Mouse (Mus musculus) gastrocnemius, postnatal 25 days (tissue): ENCODE data around the gene Aldh3a1. TPM values are rescaled to one million over a fixed set of nuclear protein-coding genes. Genes with fewer than 3 reads are reported as not detected.
"Not testable (repeated sequence)": the region's sequence is repeated elsewhere in the genome, so short reads cannot be mapped to it uniquely, and the experiment has no call there.

Experiments
- DNase-seq: peaks from one replicate; pipeline ENCODE4 v3.0.0; 2022
- long read RNA-seq, 2 experiments: library from polyadenylated mRNA; stranded (forward); transcript quantifications; one replicate each; pipeline ENCODE4 v2.0.0; 2021
- total RNA-seq, 2 experiments: library from RNA; stranded (reverse); gene quantifications; 1 replicate in 1 of 2; 2 replicates in 1 of 2; pipeline ENCODE4 v1.2.3; 2021

Aldh3a1 gene
- total RNA-seq = under 1 TPM; 0.15 to 0.21 TPM
- long read RNA-seq, experiment 1 = 0 reads
- long read RNA-seq, experiment 2 = 0 reads

DNA sequence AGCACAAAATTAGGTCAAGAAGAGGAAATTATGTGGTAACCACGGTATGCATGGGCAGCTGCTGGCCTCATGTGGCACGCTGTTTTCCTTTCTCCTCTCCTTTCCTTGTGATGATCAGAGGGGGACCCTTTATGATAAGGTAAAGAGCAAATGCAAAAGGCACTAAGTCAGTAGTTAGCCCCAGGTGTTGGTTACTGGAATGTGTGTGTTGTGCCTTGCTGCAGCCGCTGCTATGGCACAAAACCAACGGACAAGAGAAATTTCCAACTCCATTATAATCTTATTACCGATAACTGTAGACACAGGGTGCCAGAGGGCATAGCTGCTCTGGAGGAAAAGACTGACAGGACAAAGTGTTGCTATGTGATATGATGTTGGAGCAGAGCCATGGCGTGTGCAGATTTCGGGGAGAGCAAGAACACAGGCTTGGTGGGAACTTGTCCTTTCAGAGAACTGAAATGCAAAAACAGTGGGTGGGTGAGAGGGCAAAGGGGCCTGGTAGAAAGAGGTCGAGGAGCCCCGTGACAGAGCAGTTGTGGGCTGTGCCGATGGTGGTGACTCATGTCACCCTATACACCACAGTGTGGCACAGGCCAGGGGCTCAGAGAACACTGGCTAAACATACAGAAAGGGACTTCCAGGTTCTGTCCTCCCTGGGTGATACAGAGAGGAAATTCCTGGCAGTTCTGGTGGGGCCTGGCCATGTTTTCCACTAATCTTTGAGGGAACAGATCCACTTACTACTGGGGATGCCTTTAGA, at the start of gene Aldh3a1:
TSS of gene Aldh3a1 (plus strand) at position 51 of the 760 bp plus-strand sequence.
- DNase-seq = no peak

DNA sequence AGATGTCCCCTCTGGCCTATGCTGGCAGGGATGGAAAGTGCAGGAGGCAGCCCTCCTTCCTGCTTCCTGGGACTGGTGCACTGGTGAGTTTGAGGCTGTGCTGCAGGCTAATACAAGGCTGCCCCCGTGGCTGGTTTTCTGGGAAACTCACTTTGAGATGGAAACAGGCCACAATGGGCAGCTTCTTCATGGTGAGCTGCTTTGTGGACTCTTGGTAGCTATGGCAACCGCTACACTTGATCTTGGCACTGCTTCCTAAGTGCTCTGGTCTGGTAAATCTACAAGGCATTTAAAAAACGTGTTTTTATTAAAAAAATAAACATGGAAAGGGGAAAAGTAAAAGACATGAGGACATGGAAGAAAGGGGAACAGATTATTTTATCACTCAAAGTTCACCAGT, 49.2 kb upstream of the Aldh3a1 start:
- no peak for DNase-seq

GRCm38 (mm10) chr11:61159796-61160732, 47.3 kb upstream of the Aldh3a1 start:
- no peak for DNase-seq

- DNase-seq = no peak
Observed at GRCm38 (mm10) chr11:61161121-61161520, 46.2 kb upstream of the Aldh3a1 start.

DNA sequence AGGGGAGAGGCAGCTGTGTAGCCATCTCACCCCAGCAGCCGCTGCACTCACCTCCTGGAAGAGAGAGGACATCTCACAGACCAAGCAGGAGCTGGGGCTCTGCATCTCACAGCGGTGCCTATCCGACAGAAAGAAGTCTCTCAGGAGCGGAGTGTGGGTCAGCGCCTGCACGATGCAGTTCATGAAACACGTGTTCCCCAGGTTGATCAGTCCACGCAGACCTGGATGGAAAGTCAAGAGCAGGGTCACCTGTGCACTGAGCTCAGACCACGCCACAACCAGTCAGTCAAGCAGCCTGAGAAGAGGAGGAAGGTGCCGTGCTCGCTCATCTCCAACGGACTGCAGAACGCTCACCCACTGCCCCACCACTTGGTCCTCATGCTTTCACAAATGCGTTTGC, 44.6 kb upstream of the Aldh3a1 start:
- DNase-seq = no peak

GRCm38 (mm10) chr11:61163341-61163740, 44.0 kb upstream of the Aldh3a1 start:
- DNase-seq = no peak

DNA sequence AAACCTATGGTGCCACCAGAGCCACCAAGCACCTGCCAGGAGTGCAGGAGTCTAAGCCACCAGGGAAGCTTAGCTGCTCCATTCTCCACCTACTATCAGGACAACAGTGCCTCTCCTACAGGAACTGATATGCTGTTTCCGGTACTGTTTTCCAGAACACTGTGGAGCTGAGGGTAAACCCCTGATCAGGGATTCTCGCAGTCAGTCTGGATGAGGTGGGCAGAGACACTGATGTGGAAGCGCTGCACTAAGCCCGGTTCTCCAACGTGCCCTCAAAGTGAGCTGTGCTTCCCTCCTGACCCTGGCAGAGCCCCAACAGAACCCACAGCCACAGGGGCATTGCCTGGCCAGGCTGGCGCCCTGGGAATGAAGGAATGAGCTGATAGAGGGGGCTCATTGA, 43.0 kb upstream of the Aldh3a1 start:
- DNase-seq = no peak

- DNase-seq = no peak
Observed at GRCm38 (mm10) chr11:61164881-61165280, 42.5 kb upstream of the Aldh3a1 start.

- no peak for DNase-seq
Observed at GRCm38 (mm10) chr11:61170184-61170583, 37.2 kb upstream of the Aldh3a1 start.

DNA sequence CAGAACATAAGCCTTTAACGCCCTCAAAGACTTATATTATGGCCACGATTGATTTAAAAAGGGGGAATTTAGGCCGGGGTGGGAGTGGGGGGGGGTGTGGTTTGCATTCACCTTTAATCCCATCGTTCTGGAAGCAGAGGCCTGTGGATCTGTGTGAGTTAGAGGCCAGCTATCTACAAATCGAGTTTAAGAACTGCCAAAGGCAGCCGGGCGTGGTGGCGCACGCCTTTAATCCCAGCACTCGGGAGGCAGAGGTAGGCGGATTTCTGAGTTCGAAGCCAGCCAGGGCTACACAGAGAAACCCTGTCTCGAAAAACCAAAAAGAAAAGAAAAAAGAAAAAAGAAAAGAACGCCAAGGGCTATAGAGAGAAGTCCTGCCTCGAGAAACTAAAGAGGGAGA, 33.9 kb upstream of the Aldh3a1 start:
- not testable (repeated sequence) for DNase-seq

DNA sequence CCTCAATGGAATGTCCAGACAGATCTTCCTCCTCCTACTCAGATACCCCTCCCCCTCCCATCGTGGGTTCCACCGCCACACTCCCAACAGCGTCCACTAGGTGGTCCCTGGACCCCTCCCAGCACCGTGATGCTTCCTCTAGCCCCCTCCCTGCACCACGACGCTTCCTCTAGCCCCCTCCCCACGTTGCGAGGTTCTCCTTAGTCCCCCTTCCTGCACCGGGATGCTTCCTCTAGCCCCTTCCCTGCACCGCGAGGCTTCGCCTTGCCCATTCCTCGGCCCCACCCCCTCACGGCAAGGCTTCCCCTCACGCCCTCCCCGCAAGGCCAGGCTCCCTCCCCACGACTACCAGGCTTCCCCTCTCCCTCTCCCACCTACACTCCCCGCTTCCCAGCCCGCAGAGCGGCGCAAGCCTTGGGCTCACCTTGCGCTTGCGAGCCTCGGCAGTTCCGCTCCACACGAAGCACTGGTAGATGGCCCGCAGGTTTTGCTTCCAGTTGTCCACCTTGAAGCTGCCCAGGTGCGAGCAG, 33.0 kb upstream of the Aldh3a1 start:
- no peak for DNase-seq

GRCm38 (mm10) chr11:61174821-61175658, 32.3 kb upstream of the Aldh3a1 start, which contains the start of gene Usp22:
TSS of gene Usp22 (minus strand) at chr11:61175055.
- DNase-seq = peak; percentile 100

DNA sequence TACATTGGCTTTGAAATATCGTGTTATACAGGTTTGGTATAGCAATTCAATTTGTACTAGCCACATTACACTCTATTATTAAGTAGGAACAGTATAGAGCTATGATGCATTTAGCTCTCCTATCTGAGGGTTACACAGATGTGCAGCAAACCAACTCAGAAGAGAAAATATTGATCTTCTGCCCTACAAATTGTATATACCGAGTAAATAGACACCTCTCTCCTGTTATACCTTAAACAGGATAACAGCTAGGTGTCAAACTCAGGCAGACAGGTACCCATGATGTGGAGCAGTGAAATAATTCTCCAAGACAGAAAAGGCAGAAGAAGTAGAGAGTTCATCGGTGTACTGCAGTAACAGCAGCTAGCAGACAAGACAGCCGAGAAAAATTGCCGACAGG, 31.6 kb upstream of the Aldh3a1 start:
- no peak for DNase-seq

GRCm38 (mm10) chr11:61176321-61176720, 31.0 kb upstream of the Aldh3a1 start:
- DNase-seq = no peak

DNA sequence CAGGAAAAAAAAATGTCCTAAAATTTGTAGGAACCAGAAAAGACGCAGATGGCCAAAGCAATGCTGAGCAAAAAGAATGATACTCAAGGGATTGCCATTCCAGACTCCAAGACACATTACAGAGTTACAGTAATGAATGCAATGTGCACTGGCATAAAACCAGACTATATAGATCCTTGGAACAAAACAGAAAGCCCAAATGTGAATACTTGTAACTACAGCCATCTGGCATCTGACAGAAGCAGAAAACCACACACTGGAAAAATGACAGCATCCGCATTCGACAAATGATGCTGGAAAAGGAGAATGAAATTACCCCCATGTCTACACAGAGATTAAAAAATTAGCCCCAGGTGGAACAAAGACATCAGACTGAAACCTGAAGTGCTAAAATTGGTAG, 27.0 kb upstream of the Aldh3a1 start:
- no peak for DNase-seq

- no peak for DNase-seq
Observed at GRCm38 (mm10) chr11:61181624-61182023, 25.7 kb upstream of the Aldh3a1 start.

DNA sequence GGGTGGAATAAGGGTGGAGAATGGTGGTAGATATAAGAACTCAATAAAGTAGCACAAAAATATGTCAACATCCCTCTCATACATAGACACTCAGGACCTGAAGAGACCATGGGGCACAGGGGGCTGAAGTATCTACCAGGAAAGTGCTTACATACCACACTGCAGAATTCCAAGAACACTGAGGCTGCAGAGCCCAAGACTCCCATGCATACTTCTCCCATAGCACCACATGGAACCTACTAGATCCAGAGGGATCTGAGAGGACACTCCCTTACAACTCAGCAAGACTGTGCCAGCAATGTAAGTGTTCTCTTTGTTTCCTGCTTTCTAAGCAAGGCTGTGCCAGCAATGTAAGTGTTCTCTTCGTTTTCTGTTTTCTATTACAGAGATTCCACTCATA, 23.5 kb upstream of the Aldh3a1 start:
- no peak for DNase-seq

GRCm38 (mm10) chr11:61190776-61191175, 16.6 kb upstream of the Aldh3a1 start:
- DNase-seq = no peak

DNA sequence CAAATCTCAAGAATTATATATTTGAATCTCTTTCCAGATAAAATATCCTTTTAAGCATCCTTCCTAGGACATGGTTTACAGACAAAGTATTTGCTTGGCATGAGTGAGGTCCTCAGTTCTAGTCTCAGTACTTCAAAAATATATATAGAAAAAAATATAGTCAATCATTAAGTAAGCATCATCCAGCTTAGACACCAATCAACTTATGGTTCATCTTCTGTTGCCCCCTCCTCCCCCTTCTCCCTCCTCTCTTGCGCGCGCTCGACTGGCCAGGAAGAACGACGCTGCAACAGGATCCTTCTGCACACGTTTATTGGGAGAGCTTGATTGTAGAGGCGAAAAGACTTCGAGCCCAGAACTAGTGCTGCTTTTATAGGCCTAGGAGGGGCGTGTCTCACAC, 15.2 kb upstream of the Aldh3a1 start:
- not testable (repeated sequence) for DNase-seq

DNA sequence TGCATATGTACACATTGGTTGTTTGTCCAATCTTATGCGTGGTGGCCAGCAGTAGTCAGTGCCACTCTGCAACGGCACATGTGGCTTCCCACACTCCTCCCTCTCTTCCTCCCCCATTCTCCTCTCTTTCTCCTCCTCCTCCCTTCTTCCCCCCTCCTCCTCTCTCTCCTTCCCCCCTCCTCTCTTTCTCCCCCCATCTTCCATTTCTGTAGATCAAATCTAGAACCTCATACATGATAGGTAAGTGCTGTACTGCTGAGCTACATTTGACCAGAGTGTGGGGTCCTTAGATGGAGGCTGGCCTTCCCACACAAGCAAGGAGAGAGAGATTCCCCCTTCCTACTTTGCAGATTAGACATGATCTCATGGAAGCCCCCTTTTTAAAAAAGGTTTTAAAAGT, 14.6 kb upstream of the Aldh3a1 start:
- DNase-seq = no peak

GRCm38 (mm10) chr11:61193392-61193791, 13.9 kb upstream of the Aldh3a1 start:
- DNase-seq = peak; percentile 48
